Mouse (Mus musculus): ENCODE measurements around the gene Mfsd14a.

The Mfsd14a gene

GRCm38 (mm10) chr3:116595603-116595991, 66.9 kb downstream of the Mfsd14a start:
- no peak for DNase-seq

GRCm38 (mm10) chr3:116594728-116595602, 67.5 kb downstream of the Mfsd14a start, which contains the start of gene Sass6:
Gene Sass6, plus strand, starts transcription at chr3:116594982.
- DNase-seq, result peak; percentile 99 to 100

GRCm38 (mm10) chr3:116594076-116594727, 68.3 kb downstream of the Mfsd14a start:
- DNase-seq, result no peak

- DNase-seq, result no peak
Observed at GRCm38 (mm10) chr3:116582201-116582600, 80.3 kb downstream of the Mfsd14a start.
